Mouse (Mus musculus) heart, embryonic 11.5 days (tissue): ENCODE measurements around the gene Ppp6r2. TPM values are rescaled to one million over a fixed set of nuclear protein-coding genes. Genes with fewer than 3 reads are reported as not detected.

Experiments
- ATAC-seq: fragments of 200-750 bp; cut with Nextera tagmentation; replicated peaks from 2 replicates; pipeline ENCODE4 v1.8.0; 2017; ENCODE audit warnings: moderate library complexity; ENCODE audit not compliant: insufficient number of reproducible peaks, low FRiP score, low TSS enrichment
- H3K27ac ChIP-seq: fragments of 300-500 bp; sonication (generic); 2 replicates; pipeline ENCODE4 v1.5.1; 2014; ENCODE audit warnings: mild to moderate bottlenecking, low read depth, low read length
- H3K27me3 ChIP-seq: fragments of 300-500 bp; sonication (generic); 2 replicates; pipeline ENCODE4 v1.6.1; 2014; ENCODE audit warnings: mild to moderate bottlenecking, low read length, mixed read lengths; ENCODE audit not compliant: control insufficient read depth, insufficient read depth
- H3K36me3 ChIP-seq: fragments of 300-500 bp; sonication (generic); 2 replicates; pipeline ENCODE4 v1.6.1; 2014; ENCODE audit warnings: mild to moderate bottlenecking, low read length, moderate library complexity, mixed read lengths; ENCODE audit not compliant: control insufficient read depth, insufficient read depth
- H3K4me1 ChIP-seq: fragments of 300-500 bp; sonication (generic); 2 replicates; pipeline ENCODE4 v1.6.1; 2014; ENCODE audit warnings: low read length; ENCODE audit not compliant: control insufficient read depth, insufficient read depth
- H3K4me2 ChIP-seq: fragments of 300-500 bp; sonication (generic); 2 replicates; pipeline ENCODE4 v1.6.1; 2014; ENCODE audit warnings: mild to moderate bottlenecking, moderate library complexity
- H3K4me3 ChIP-seq: fragments of 300-500 bp; sonication (generic); 2 replicates; pipeline ENCODE4 v1.5.1; 2014; ENCODE audit warnings: low read depth, low read length
- H3K9ac ChIP-seq: fragments of 300-500 bp; sonication (generic); 2 replicates; pipeline ENCODE4 v1.6.1; 2014; ENCODE audit warnings: mild to moderate bottlenecking, low read depth, low read length, moderate library complexity
- H3K9me3 ChIP-seq: fragments of 300-500 bp; sonication (generic); replicated peaks from 2 replicates; pipeline ENCODE4 v1.6.1; 2016; ENCODE audit warnings: low read length; ENCODE audit not compliant: control insufficient read depth
- WGBS: fragments of 180-500 bp; shearing (Covaris S2); extraction: QIAGEN DNeasy Blood & Tissue Kit; methylation state at CpG from one replicate; pipeline ENCODE4 v1.1.7; 2014; ENCODE audit not compliant: insufficient replicate concordance; 5-methylcytosine and 5-hydroxymethylcytosine counted together
- polyA plus RNA-seq: library from polyadenylated mRNA; unstranded; fragments of >200 nt; fragmentation: Nextera tagmentation; extraction: Ambion mirVana; gene quantifications from 2 replicates; pipeline ENCODE4 v1.2.1, GENCODE M21; 2014

Gene Ppp6r2
- polyA plus RNA-seq, 1 experiment from 2014 or later = 23.5 TPM

- 0 out of 2 replicates have a peak overlapping the region, but pooled peaks have one; percentile 28 for H3K9ac ChIP-seq
- peaks cover 14% of the 10 kb centered on the region for H3K4me1 ChIP-seq
- 78% methylated on average over 4 of the region's 4 CpGs for WGBS
- ATAC-seq = no peak
- H3K27ac ChIP-seq = no peak overlapping the region
- no peak overlapping the region for H3K4me3 ChIP-seq
- H3K4me2 ChIP-seq = peak overlapping the region; percentile 73; the same call in 1 of the 2 replicates
- H3K36me3 ChIP-seq = no peaks in the 10 kb centered on the region; the same call in 1 of the 2 replicates
- no peaks in the 10 kb centered on the region for H3K27me3 ChIP-seq
- no peaks in the 10 kb centered on the region for H3K9me3 ChIP-seq
Observed at GRCm38 (mm10) chr15:89313359-89313758, 102.0 kb downstream of the Ppp6r2 start.

- H3K9ac ChIP-seq = peak overlapping the region; percentile 87
- peak overlapping the region; percentile 73 for H3K4me2 ChIP-seq
- H3K4me1 ChIP-seq = peaks cover 14% of the 10 kb centered on the region
- peak overlapping the region; percentile 94 for H3K4me3 ChIP-seq
- no peak for ATAC-seq
- H3K36me3 ChIP-seq = no peaks in the 10 kb centered on the region; the same call in 1 of the 2 replicates
- H3K9me3 ChIP-seq = no peaks in the 10 kb centered on the region
- H3K27me3 ChIP-seq = no peaks in the 10 kb centered on the region
- 26% methylated on average over 3 of the region's 3 CpGs for WGBS
- H3K27ac ChIP-seq = no peak overlapping the region
Observed at GRCm38 (mm10) chr15:89314107-89314506, 102.8 kb downstream of the Ppp6r2 start.

- Histone ChIP-seq H3K9me3 (no peaks in the 10 kb centered on the region), H3K27ac (peak overlapping the region; percentile 38; the same call in 1 of the 2 replicates), H3K36me3 (no peaks in the 10 kb centered on the region; the same call in 1 of the 2 replicates), H3K27me3 (no peaks in the 10 kb centered on the region), H3K4me2 (peak overlapping the region; percentile 73), H3K4me1 (peaks cover 14% of the 10 kb centered on the region), H3K9ac (peak overlapping the region; percentile 87), H3K4me3 (peak overlapping the region; percentile 94)
- under 1% methylated on average over 58 of the region's 58 CpGs for WGBS
- ATAC-seq = peak; percentile 29; the same call in 1 of the 2 replicates
Observed at GRCm38 (mm10) chr15:89314511-89315189, 103.3 kb downstream of the Ppp6r2 start.

- no peaks in the 10 kb centered on the region for H3K27me3 ChIP-seq
- ATAC-seq = peak; percentile 100
- H3K27ac ChIP-seq = peak within 1 kb of the TSS; percentile 38; the same call in 1 of the 2 replicates
- H3K4me2 ChIP-seq = peak within 1 kb of the TSS; percentile 73
- H3K9me3 ChIP-seq = no peaks in the 10 kb centered on the region
- no peaks in the 10 kb centered on the region; the same call in 1 of the 2 replicates for H3K36me3 ChIP-seq
- under 1% methylated on average over 37 of the region's 37 CpGs for WGBS
- peak within 1 kb of the TSS; percentile 94 for H3K4me3 ChIP-seq
- H3K4me1 ChIP-seq = peaks cover 14% of the 10 kb centered on the region
- peak within 1 kb of the TSS; percentile 87 for H3K9ac ChIP-seq
Observed at GRCm38 (mm10) chr15:89315190-89315731, 103.9 kb downstream of the Ppp6r2 start, which contains the start of gene Sbf1. Gene Sbf1 (minus strand): TSS chr15:89315311.

GRCm38 (mm10) chr15:89316146-89316545, 104.8 kb downstream of the Ppp6r2 start:
- H3K27me3 ChIP-seq = no peaks in the 10 kb centered on the region
- ATAC-seq = no peak
- H3K27ac ChIP-seq = no peak overlapping the region
- H3K9ac ChIP-seq = no peak overlapping the region
- no peak overlapping the region for H3K4me2 ChIP-seq
- no peaks in the 10 kb centered on the region for H3K9me3 ChIP-seq
- WGBS = 58% methylated on average over 11 of the region's 11 CpGs
- H3K4me1 ChIP-seq = peaks cover 14% of the 10 kb centered on the region
- H3K4me3 ChIP-seq = no peak overlapping the region
- H3K36me3 ChIP-seq = no peaks in the 10 kb centered on the region; the same call in 1 of the 2 replicates

GRCm38 (mm10) chr15:89321264-89321663, 109.9 kb downstream of the Ppp6r2 start:
- H3K4me2 ChIP-seq = no peak overlapping the region
- 75% methylated on average over 8 of the region's 8 CpGs for WGBS

GRCm38 (mm10) chr15:89322670-89323522, 111.5 kb downstream of the Ppp6r2 start, which contains the start of gene Adm2:
Gene Adm2 (plus strand): TSS chr15:89322720.
- Histone ChIP-seq H3K4me2 (peak within 1 kb of the TSS; percentile 69), H3K27ac (no peak within 1 kb of the TSS), H3K9ac (peak within 1 kb of the TSS; percentile 60; the same call in 1 of the 2 replicates), H3K4me1 (no peaks in the 10 kb centered on the region; the same call in 1 of the 2 replicates), H3K27me3 (peaks cover 18% of the 10 kb centered on the region), H3K36me3 (no peaks in the 10 kb centered on the region), H3K4me3 (peak within 1 kb of the TSS; percentile 41), H3K9me3 (no peaks in the 10 kb centered on the region)
- no peak; the same call in 1 of the 2 replicates for ATAC-seq
- WGBS = 3% methylated on average over 26 of the region's 26 CpGs

More at GRCm38 (mm10) chr15:89321264-89321663, 109.9 kb downstream of the Ppp6r2 start:
- ATAC-seq = no peak
- H3K27ac ChIP-seq = no peak overlapping the region
- no peaks in the 10 kb centered on the region; the same call in 1 of the 2 replicates for H3K4me1 ChIP-seq
- no peaks in the 10 kb centered on the region for H3K9me3 ChIP-seq
- peaks cover 18% of the 10 kb centered on the region for H3K27me3 ChIP-seq
- H3K36me3 ChIP-seq = no peaks in the 10 kb centered on the region
- H3K9ac ChIP-seq = no peak overlapping the region
- no peak overlapping the region for H3K4me3 ChIP-seq

GRCm38 (mm10) chr15:89323656-89324055, 112.3 kb downstream of the Ppp6r2 start:
- ATAC-seq = no peak
- Histone ChIP-seq H3K9me3 (no peaks in the 10 kb centered on the region), H3K36me3 (no peaks in the 10 kb centered on the region), H3K27ac (no peak overlapping the region), H3K4me3 (peak overlapping the region; percentile 41; the same call in 1 of the 2 replicates), H3K27me3 (peaks cover 18% of the 10 kb centered on the region), H3K4me2 (peak overlapping the region; percentile 69), H3K9ac (no peak overlapping the region), H3K4me1 (no peaks in the 10 kb centered on the region; the same call in 1 of the 2 replicates)
- 83% methylated on average over 4 of the region's 4 CpGs for WGBS
